Mouse (Mus musculus) brain, embryonic 14.5 days (tissue): Measurements from ENCODE around the gene Zfp365. TPM values are rescaled to one million over a fixed set of nuclear protein-coding genes. Genes with fewer than 3 reads are reported as not detected.

ENCODE experiments used
- DNase-seq: peaks from one replicate; pipeline ENCODE4 v3.0.0-alpha.2; 2011; ENCODE audit warnings: low read depth
- CTCF ChIP-seq: fragments of 200-500 bp; IDR thresholded peaks from 2 replicates; pipeline ENCODE4 v1.5.1; 2012; ENCODE audit warnings: inconsistent platforms, mild to moderate bottlenecking, moderate library complexity, borderline replicate concordance; ENCODE audit not compliant: insufficient read depth, insufficient read length; ENCODE audit errors: extremely low read depth
- POLR2A ChIP-seq: fragments of 200-500 bp; IDR thresholded peaks from 2 replicates; pipeline ENCODE4 v1.6.1; 2012; ENCODE audit warnings: mild to moderate bottlenecking, inconsistent platforms, borderline replicate concordance; ENCODE audit not compliant: poor library complexity, insufficient read depth, insufficient read length, severe bottlenecking; ENCODE audit errors: extremely low read depth
- polyA plus RNA-seq: library from polyadenylated mRNA; depleted of rRNA; stranded (reverse); fragments of >200 nt; gene quantifications from 2 replicates; pipeline ENCODE4 v1.2.3, GENCODE M21; 2012; rRNA removed

Gene Zfp365
- polyA plus RNA-seq = 2.4 and 3.6 TPM in 2 replicates

DNA sequence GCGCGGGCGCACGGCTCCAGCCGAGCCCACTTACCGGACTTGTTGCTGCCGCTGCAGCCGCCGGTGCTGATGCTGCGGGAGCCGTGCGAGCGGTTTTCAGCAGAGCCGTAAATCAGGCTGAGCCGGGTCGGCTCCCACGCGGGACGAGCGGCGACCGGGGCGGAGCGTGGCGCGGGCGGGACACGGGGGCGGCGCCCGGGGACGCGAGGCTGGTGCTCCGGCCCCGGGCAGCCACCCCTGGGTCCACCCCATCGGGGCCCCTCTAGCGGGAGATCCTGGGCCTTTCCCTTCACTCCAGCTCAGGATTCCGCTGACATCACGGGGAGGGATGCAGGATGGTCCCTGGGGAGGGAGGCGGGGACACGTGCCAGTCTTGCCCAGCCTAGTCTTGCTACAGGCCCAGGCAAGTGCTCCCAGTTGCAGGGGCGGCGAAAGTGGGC, at the start of gene Zfp365:
Zfp365 (minus strand) TSS at position 326 of the 440 bp plus-strand sequence.
- no peak for TF ChIP-seq POLR2A
- TF ChIP-seq CTCF = no peak
- peak; percentile 94 for DNase-seq

DNA sequence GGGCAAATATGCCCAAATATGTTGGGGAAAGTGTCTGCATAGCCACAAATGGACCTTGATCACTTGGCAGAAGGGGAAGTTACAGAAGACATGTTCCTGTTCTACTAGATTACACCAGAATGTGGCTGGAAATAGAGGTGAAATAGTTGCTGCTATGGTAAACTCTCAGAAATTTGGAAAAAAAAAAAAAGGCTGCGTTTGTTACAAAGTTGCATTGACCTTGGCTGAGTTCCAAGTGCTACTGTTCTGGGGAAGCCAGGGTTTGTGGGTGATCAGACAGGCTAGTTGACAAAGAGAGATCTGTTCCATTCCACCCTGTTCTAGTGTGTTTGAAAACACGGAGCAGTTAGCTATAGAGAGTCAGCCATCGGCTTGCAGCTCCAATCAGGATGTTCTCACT, 47.5 kb upstream of the Zfp365 start:
- no peak for DNase-seq
- TF ChIP-seq POLR2A = no peak
- no peak for TF ChIP-seq CTCF

DNA sequence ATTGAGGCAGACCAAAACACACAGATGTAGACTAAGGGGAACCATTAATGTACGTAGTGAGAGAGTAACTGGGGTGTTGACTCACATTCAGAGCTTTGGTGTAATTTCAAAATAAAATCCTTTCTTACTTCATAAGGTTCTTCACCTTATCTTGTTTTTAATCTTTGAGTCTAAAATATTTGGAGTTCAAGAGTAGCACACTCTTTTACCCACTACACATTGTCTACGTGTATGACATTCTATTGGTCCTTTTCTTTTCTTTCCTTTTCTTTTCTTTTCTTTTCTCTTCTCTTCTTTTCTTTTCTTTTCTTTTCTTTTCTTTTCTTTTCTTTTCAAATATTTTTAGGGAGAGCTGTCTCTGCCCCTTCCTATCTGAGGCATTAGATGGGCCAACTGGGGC, 43.5 kb upstream of the Zfp365 start:
- TF ChIP-seq POLR2A (no peak), CTCF (no peak)
- no peak for DNase-seq

DNA sequence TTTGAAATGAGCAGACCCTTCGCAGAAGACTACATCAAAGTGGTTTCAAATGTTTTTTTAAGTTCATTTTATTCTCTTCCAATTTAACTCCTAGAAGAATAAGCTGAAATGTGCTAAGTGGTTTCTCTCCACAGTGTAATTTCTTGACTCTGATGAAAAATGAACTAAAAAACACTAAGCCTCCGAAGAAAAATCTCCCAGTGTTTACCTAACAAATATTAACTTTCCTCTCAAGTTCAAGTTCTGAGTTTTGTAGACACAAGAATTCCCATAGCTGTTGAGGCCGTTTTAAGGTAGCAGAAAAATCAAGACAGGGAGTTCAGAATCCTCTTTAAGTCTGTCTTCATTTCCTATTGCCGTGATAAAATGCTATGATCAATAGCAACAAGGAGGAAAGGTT, 39.2 kb upstream of the Zfp365 start:
- DNase-seq = no peak
- TF ChIP-seq CTCF = no peak
- TF ChIP-seq POLR2A = no peak

DNA sequence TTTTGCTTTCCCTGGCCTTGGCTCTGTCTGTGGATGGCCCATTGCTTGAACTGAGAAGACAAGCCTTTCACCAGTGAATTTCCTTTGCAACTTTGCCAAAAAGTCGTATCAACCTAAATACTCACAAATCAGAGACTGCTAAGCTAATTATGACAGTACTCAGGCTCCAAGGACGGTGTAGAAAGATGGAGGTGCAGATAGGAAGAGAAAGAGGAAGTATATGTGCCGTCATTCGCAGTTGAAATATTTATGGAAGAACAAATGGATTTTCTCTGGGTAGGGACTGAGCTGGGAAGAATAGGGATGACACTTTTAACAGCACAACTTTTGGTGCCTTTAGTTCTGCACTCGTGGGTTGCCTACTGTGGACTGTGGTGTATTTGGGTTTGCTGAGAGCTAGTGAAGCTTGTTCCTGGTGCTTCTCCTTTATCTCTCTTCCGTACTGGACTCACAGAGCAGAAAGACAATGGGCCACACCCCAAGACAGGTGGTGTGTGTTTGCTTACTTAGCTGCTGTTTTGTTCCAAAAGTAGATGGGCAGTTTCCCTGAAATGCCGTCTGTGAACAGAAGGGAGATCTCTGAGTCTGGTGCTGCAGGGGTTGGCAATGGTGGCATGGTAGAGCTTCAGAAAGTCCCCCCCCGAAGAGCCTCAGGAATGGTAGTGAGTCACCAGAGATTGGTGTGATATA, 37.7 kb upstream of the Zfp365 start:
- no peak for DNase-seq
- no peak for TF ChIP-seq POLR2A
- TF ChIP-seq CTCF = no peak

DNA sequence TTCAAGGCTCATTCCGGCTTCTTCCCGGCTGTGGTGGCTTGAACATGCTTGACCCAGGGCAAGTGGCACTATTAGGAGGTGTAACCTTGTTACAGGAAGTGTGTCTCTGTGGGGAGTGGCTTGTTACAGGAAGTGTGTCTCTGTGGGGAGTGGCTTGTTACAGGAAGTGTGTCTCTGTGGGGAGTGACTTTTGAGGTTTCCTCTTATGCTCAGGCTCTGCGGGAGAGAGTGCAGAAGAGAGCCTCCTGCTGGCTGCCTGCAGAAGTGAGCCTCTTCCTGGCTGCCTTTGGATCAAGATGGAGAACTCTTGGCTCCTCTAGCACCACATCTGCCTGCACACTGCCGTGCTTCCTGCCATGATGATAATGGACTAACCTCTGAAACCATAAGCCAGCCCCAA, 31.1 kb upstream of the Zfp365 start:
- DNase-seq = no peak
- TF ChIP-seq POLR2A (no peak), CTCF (no peak)

DNA sequence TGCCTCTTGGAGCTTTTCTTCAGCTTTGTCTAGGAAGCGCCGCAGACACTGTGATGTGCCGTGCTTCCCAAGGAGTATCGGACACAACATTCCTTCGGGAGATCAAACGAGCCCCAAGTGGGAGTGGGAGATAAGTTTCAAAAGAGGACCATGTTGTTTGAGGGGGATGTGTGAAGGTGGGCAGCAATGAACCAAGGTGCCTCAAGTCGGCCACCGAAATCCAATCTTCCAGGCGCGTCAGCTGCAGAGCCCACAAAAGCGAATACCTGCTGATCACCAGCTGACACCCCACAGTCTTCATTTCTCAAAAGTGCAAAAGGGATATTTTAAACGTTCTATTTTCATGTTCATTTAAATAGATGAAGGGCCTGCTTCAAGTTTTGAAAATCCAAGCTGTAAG, 27.1 kb upstream of the Zfp365 start:
- TF ChIP-seq POLR2A (no peak), CTCF (no peak)
- no peak for DNase-seq

DNA sequence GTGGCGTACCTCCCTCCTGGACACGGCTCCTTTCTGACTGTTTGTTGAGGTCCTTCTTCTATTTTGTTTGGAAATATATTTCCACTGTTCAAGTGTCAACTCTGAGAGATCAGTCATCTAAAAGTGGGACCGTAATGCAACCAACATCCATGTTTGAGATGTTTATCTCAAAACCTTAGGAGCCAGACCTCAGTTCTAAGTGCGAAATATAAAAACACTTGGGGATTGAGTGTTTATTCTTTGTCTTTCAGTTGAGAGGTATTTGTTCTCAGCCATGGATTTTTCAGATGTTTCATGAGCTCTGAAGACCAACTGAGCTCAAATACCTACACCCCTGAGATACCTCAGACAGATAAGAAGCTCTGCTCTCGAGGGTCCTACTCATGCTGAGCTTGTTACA, 25.3 kb upstream of the Zfp365 start:
- TF ChIP-seq CTCF (no peak), POLR2A (no peak)
- DNase-seq = no peak

DNA sequence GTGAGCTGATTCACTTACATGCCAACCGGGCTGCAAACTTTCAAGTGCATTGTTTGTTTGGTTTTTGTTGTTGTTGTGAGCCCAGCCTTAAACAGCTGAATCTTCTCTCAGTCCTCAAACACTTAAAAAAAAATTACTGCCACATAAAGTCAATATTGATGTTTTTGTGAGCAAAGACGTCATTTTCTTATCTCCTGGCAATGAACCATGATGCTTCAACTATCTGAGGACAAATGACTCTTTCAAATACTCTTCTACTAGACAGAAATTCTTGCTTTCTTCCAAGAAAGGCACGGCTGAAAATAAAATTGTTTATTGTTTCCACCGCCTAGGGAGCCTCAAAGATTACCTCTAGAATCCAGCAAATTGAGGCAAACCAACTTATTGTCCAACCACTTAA, 24.5 kb upstream of the Zfp365 start:
- DNase-seq = no peak

DNA sequence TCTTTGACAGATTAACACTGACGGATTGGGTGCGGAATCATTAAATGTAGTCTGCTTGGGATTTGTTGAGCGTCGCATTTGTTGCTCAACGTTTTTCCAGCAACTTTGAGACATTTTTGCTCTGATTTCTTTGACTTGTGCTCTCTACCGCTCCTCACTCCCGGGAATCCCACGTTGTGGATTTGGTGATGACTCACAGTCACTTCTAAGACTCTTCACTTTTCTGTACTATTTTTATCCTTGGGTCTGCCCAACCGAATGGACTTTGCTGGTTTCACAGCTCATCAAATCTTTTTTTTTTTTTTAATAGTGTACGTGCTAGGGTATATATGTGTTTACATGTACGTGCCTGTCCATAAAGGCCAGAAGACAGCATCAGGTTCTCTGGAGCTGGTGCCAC, 20.3 kb upstream of the Zfp365 start:
- no peak for TF ChIP-seq POLR2A
- TF ChIP-seq CTCF = no peak
- no peak for DNase-seq

More for the DNA sequence above, 24.5 kb upstream of the Zfp365 start:
- TF ChIP-seq CTCF = no peak
- no peak for TF ChIP-seq POLR2A

DNA sequence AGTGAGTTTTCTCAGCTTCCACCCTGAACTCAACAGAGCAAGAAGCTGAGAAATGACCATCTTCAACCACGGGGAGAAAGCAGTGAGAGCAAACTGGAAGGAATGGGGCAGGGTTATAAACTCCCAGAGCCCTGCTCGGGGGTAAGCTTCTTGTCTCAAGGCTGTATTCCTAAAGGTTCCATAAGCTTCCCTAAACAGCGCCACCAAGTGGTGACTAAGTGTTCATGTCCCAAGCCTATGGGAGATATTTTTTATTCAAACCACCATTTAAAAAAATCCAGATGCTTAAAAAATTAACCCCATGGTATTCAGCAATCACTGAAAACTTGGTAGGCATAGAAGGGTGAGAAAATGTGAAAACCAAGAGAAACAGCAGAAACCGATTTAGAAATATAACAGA, 18.9 kb upstream of the Zfp365 start:
- TF ChIP-seq CTCF (0 out of 2 replicates have a peak, but pooled peaks have one; percentile 4), POLR2A (no peak)
- DNase-seq = no peak

DNA sequence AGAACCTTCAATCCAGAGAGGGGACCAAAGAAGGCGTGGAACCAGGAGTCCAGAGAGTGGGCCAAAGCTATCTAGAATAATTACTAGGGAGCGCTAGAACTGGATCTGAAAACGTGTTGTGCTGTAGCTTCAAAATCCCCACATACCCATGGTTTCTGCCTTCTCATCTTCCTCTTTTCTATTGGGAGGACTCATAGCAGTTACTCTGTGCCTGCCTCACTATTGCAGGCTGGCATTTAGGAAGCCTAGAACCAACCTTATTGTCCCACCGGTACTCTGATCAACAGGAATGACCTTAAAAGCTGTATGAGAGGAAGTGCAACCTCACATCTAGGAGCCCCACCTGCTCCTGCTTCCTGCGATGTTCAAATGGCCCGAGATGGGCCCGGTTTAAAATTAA, 16.1 kb upstream of the Zfp365 start:
- DNase-seq = no peak

More for the DNA sequence above, 16.1 kb upstream of the Zfp365 start:
- TF ChIP-seq POLR2A = no peak
- TF ChIP-seq CTCF = no peak
